Mouse (Mus musculus) kidney, adult 2 months (tissue): Measurements from ENCODE around the gene Lca5l.

ENCODE experiments used
- CTCF ChIP-seq: fragments of 200-500 bp; conservative IDR thresholded peaks from 2 replicates; pipeline ENCODE4 v1.5.1; 2011; ENCODE audit warnings: low read depth, mild to moderate bottlenecking, control low read depth, low read length, moderate library complexity, mixed read lengths; ENCODE audit not compliant: insufficient read depth, insufficient read length
- POLR2A ChIP-seq: fragments of 200-500 bp; IDR thresholded peaks from one replicate; pipeline ENCODE4 v1.6.1; 2011; ENCODE audit warnings: low read depth, low read length, control low read depth

GRCm38 (mm10) chr16:96168837-96169236, 23.2 kb downstream of the Lca5l start:
- TF ChIP-seq POLR2A (no peak), CTCF (no peak)
